Mouse (Mus musculus) small intestine, adult 2 months (tissue): Measurements from ENCODE around the gene Ptprq.

Source experiments
- CTCF ChIP-seq: fragments of 200-500 bp; IDR thresholded peaks from 2 replicates; pipeline ENCODE4 v1.5.1; 2012; ENCODE audit warnings: low read depth, mild to moderate bottlenecking, control low read depth, inconsistent platforms, low read length, moderate library complexity, mixed read lengths; ENCODE audit not compliant: insufficient replicate concordance, insufficient read length; ENCODE audit errors: extremely low read depth
- POLR2A ChIP-seq: fragments of 200-500 bp; IDR thresholded peaks from 2 replicates; pipeline ENCODE4 v1.6.1; 2012; ENCODE audit warnings: low read depth, mild to moderate bottlenecking, control low read depth, inconsistent platforms, low read length, moderate library complexity

DNA sequence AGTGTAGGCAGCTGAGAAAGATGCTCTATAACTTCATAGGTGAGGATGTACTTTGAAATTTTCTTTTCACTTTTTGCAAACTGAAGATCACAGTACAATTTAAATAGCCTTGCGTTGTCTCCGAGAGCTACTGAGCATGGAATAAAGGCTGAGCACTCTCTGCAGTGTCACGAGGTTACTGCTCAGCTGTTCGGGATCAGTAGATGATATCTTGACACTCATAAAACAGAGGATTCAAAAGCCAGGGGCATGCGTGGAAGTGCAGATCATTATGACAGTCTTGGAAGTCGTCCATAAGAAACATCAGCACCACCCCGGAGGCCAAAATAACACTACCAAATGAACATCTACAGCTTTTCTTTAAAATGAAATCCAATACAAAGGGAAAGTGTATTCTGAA lies 203.2 kb downstream of the Ptprq start:
- TF ChIP-seq CTCF: no peak
- TF ChIP-seq POLR2A: no peak
